In the genomic region with DNA sequence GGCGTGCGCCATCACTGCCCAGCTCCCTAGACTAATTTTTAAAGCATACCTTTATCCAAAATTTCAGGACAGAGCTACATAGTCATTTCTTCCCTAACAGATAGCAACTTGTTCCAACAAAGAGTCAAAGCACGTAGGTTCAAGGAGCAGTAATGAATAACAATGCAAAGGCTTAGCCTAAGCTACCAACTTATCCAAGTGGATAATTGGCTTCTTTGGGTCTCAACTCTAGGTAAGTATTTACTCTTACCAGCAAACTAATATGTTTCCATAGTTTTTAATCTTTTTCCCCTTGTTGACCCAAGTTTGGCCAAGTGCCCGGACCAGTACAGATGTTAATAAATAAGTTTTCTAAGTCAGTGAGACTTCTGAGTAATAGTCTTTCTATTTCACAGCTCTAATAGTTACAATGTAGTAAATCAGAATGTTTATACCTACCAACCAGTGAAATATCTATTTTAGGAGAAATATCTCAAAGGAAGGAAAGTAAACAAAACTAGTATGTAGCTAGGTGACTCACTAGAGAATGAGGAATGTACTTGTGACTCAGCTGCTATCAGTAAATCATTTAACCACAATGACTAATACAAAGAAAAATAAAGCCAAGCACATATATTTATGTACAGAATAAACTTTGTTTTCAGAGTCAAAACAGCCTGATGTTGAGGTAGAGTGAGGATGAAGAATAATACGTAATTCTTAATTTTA, we compare ENCODE assay signal across 12 mouse cellular contexts. TPM values are rescaled to one million over a fixed set of nuclear protein-coding genes. Genes with fewer than 3 reads are reported as not detected.
DNase-seq lines count a peak whose midpoint lies in the region; ATAC-seq lines count a peak whose summit lies in the region.
"Had no signal": no experiment of that assay in that cellular context is flagged by ENCODE, and none has a peak within 500 bp of the region (broad histone marks: within the 10 kb centered on the region; RNA-seq: fewer than 3 reads in every experiment).

No protein-coding gene starts in this region.

- no peaks in the 10 kb centered on the region for H3K9me3 ChIP-seq in hindbrain, embryonic 14.5 days (ENCODE audit: control insufficient read depth, low read length)
- H3K9me3 ChIP-seq in hindbrain, embryonic 16.5 days (ENCODE audit: control insufficient read depth, low read length), result no peaks in the 10 kb centered on the region
- no peaks in the 10 kb centered on the region for H3K9me3 ChIP-seq in intestine, embryonic 15.5 days
- H3K9me3 ChIP-seq in midbrain, embryonic 15.5 days, result no peaks in the 10 kb centered on the region
- H3K9me3 ChIP-seq: midbrain, embryonic 13.5 days had no signal

- H3K27ac ChIP-seq in hindbrain, embryonic 14.5 days, result 0 out of 2 replicates have a peak overlapping the region, but pooled peaks have one; percentile 11
- no peak overlapping the region for H3K27ac ChIP-seq in hindbrain, embryonic 16.5 days (ENCODE audit: low read depth, low read length)
- H3K27ac ChIP-seq in intestine, embryonic 15.5 days, result no peak overlapping the region
- no peak overlapping the region for H3K27ac ChIP-seq in midbrain, embryonic 15.5 days
- H3K27ac ChIP-seq: layer of hippocampus, adult 2 months had no signal

- no peaks in the 10 kb centered on the region for H3K27me3 ChIP-seq in hindbrain, embryonic 14.5 days (ENCODE audit: control insufficient read depth, insufficient read depth, low read length)
- no peaks in the 10 kb centered on the region for H3K27me3 ChIP-seq in hindbrain, embryonic 16.5 days (replicated peaks; ENCODE audit: control insufficient read depth, insufficient read depth, low read length)
- H3K27me3 ChIP-seq in intestine, embryonic 15.5 days (replicated peaks), result no peaks in the 10 kb centered on the region
- H3K27me3 ChIP-seq in midbrain, embryonic 15.5 days (replicated peaks), result no peaks in the 10 kb centered on the region
- H3K27me3 ChIP-seq: midbrain, embryonic 13.5 days had no signal

- H3K9ac ChIP-seq in hindbrain, embryonic 14.5 days, result no peak overlapping the region
- H3K9ac ChIP-seq in hindbrain, embryonic 16.5 days (ENCODE audit: low read depth, low read length), result no peak overlapping the region
- no peak overlapping the region for H3K9ac ChIP-seq in intestine, embryonic 15.5 days
- no peak overlapping the region for H3K9ac ChIP-seq in midbrain, embryonic 15.5 days
- H3K9ac ChIP-seq: midbrain, embryonic 13.5 days had no signal

- no peak overlapping the region for H3K4me3 ChIP-seq in hindbrain, embryonic 14.5 days (replicated peaks; ENCODE audit: low read length)
- no peak overlapping the region for H3K4me3 ChIP-seq in hindbrain, embryonic 16.5 days (ENCODE audit: low read length)
- no peak overlapping the region for H3K4me3 ChIP-seq in intestine, embryonic 15.5 days (replicated peaks)
- no peak overlapping the region for H3K4me3 ChIP-seq in midbrain, embryonic 15.5 days
- H3K4me3 ChIP-seq: layer of hippocampus, adult 2 months; midbrain, embryonic 13.5 days had no signal

- peaks cover 13% of the 10 kb centered on the region; the same call in 1 of the 2 replicates for H3K36me3 ChIP-seq in hindbrain, embryonic 14.5 days (replicated peaks; ENCODE audit: control insufficient read depth, insufficient read depth)
- peaks cover 9% of the 10 kb centered on the region for H3K36me3 ChIP-seq in hindbrain, embryonic 16.5 days (ENCODE audit: control insufficient read depth, insufficient read depth, low read length)
- peaks cover 5% of the 10 kb centered on the region for H3K36me3 ChIP-seq in intestine, embryonic 15.5 days
- H3K36me3 ChIP-seq in midbrain, embryonic 15.5 days (replicated peaks), result no peaks in the 10 kb centered on the region

- no peak overlapping the region for H3K4me2 ChIP-seq in hindbrain, embryonic 14.5 days (replicated peaks)
- no peak overlapping the region for H3K4me2 ChIP-seq in hindbrain, embryonic 16.5 days (ENCODE audit: low read length)
- H3K4me2 ChIP-seq in intestine, embryonic 15.5 days (replicated peaks), result no peak overlapping the region
- no peak overlapping the region for H3K4me2 ChIP-seq in midbrain, embryonic 15.5 days
- H3K4me2 ChIP-seq: midbrain, embryonic 13.5 days had no signal

- no peak for DNase-seq in hindbrain, embryonic 14.5 days (ENCODE audit: low spot score)
- DNase-seq in 3T3-L1 (ENCODE audit: low read depth, low spot score) (peak; percentile 90), MN1 (ENCODE audit: low spot score) (peak; percentile 19)
- DNase-seq in right cerebral cortex, postnatal 14 days, result no peak
- no peak for DNase-seq in thymus, postnatal 4 days
- DNase-seq: gastrocnemius, postnatal 14 days; heart, postnatal 10 days had no signal

- peaks cover 13% of the 10 kb centered on the region; the same call in 1 of the 2 replicates for H3K4me1 ChIP-seq in hindbrain, embryonic 14.5 days (replicated peaks; ENCODE audit: control insufficient read depth, insufficient read depth, low read length)
- peaks cover 5% of the 10 kb centered on the region for H3K4me1 ChIP-seq in hindbrain, embryonic 16.5 days (ENCODE audit: control insufficient read depth, insufficient read depth, low read depth, low read length)
- H3K4me1 ChIP-seq in intestine, embryonic 15.5 days (replicated peaks), result no peaks in the 10 kb centered on the region
- H3K4me1 ChIP-seq in midbrain, embryonic 15.5 days, result peaks cover 3% of the 10 kb centered on the region; the same call in 1 of the 2 replicates

- ATAC-seq in hindbrain, embryonic 14.5 days (ENCODE audit: low FRiP score), result no peak
- no peak for ATAC-seq in hindbrain, embryonic 16.5 days
- peak; percentile 68; the same call in 1 of the 2 replicates for ATAC-seq in intestine, embryonic 15.5 days
- ATAC-seq in midbrain, embryonic 15.5 days (replicated peaks), result no peak
- ATAC-seq: midbrain, embryonic 13.5 days had no signal

- 90% methylated on average over 5 of the region's 5 CpGs for WGBS in hindbrain, embryonic 14.5 days
- WGBS in hindbrain, embryonic 16.5 days, result 92% methylated on average over 5 of the region's 5 CpGs
- whole genome bisulfite sequencing in intestine, embryonic 15.5 days, result 78% methylated on average over 5 of the region's 5 CpGs
- WGBS in midbrain, embryonic 15.5 days, result 87% methylated on average over 5 of the region's 5 CpGs

RNA-seq across cellular contexts. Expression of gene Dars, which starts 18.3 kb away (rescaled TPM):
- 97.3 and 98.7 TPM in 2 replicates for polyA plus RNA-seq in hindbrain, embryonic 14.5 days (2014; fragmentation: Nextera tagmentation; extraction: Ambion mirVana)
- polyA plus RNA-seq in hindbrain, embryonic 16.5 days (2015; fragmentation: Nextera tagmentation; extraction: Ambion mirVana), result 140 and 141 TPM in 2 replicates
- 169 and 200 TPM in 2 replicates for polyA plus RNA-seq in intestine, embryonic 15.5 days (2015; fragmentation: Nextera tagmentation; extraction: Ambion mirVana)
- 105 and 106 TPM in 2 replicates for polyA plus RNA-seq in midbrain, embryonic 15.5 days (2015; fragmentation: Nextera tagmentation; extraction: Ambion mirVana)

RNA-seq across cellular contexts. Expression of gene Mcm6, which starts 39.4 kb away (rescaled TPM):
- 64.6 and 82.8 TPM in 2 replicates for polyA plus RNA-seq in hindbrain, embryonic 14.5 days (2014; fragmentation: Nextera tagmentation; extraction: Ambion mirVana)
- polyA plus RNA-seq in hindbrain, embryonic 16.5 days (2015; fragmentation: Nextera tagmentation; extraction: Ambion mirVana), result 67.0 and 76.0 TPM in 2 replicates
- polyA plus RNA-seq in intestine, embryonic 15.5 days (2015; fragmentation: Nextera tagmentation; extraction: Ambion mirVana), result 243 and 257 TPM in 2 replicates
- polyA plus RNA-seq in midbrain, embryonic 15.5 days (2015; fragmentation: Nextera tagmentation; extraction: Ambion mirVana), result 52.6 and 59.2 TPM in 2 replicates

Comparison
In these comparisons a context has a peak if more than half of its experiments do, and no peak if none do; other contexts are left out.
1. DNase-seq: peak in 3T3-L1 (single experiment) and MN1 (single experiment); none in hindbrain, embryonic 14.5 days (single experiment), right cerebral cortex, postnatal 14 days (single experiment) and thymus, postnatal 4 days (single experiment).